In genomic region chr5:107101135-107101534, GRCm38 (mm10) we compare ENCODE assay signal across 11 mouse cellular contexts.
DNase-seq lines count a peak whose midpoint lies in the region; ATAC-seq and TF ChIP-seq lines count a peak whose summit lies in the region.
"Had no signal": no experiment of that assay in that cellular context is flagged by ENCODE, and none has a peak within 500 bp of the region (broad histone marks: within the 10 kb centered on the region; RNA-seq: fewer than 3 reads in every experiment).

No protein-coding gene starts in this region.

- no peak overlapping the region for H3K4me3 ChIP-seq in heart, adult 2 months
- no peak overlapping the region for H3K4me3 ChIP-seq in limb, embryonic 10.5 days
- no peak overlapping the region for H3K4me3 ChIP-seq in stomach, embryonic 16.5 days (replicated peaks; ENCODE audit: low read length)
- H3K4me3 ChIP-seq in hindbrain, embryonic 12.5 days, result no peak overlapping the region

- ATAC-seq in stomach, embryonic 16.5 days (ENCODE audit: insufficient read depth, low FRiP score), result no peak
- no peak for ATAC-seq in megakaryocyte-erythroid progenitor cell, adult 5-6 weeks (replicated peaks; ENCODE audit: low FRiP score, low TSS enrichment, poor library complexity, severe bottlenecking)
- no peak for ATAC-seq in hindbrain, embryonic 12.5 days (ENCODE audit: low FRiP score)
- ATAC-seq: intestine, postnatal 0 days had no signal

- no peak for TF ChIP-seq POLR2A in heart, adult 2 months (IDR thresholded peaks at IDR 0.05; ENCODE audit: insufficient read depth, low read depth, low read length)

- no peaks in the 10 kb centered on the region for H3K79me2 ChIP-seq in heart, adult 2 months (replicated peaks; ENCODE audit: control insufficient read depth, insufficient read depth, low read length)

- no peak overlapping the region for H3K9ac ChIP-seq in heart, adult 2 months (ENCODE audit: low read depth, low read length)
- H3K9ac ChIP-seq in stomach, embryonic 16.5 days (ENCODE audit: low read length), result no peak overlapping the region
- H3K9ac ChIP-seq in hindbrain, embryonic 12.5 days, result no peak overlapping the region

- intact Hi-C loops in heart, adult 2 months (cut with DNase I), result no loop called here

- H3K4me1 ChIP-seq in heart, adult 2 months (ENCODE audit: control insufficient read depth, insufficient read depth, low read length), result 0 out of 2 replicates have a peak, but pooled peaks cover 2% of the 10 kb centered on the region
- H3K4me1 ChIP-seq in limb, embryonic 10.5 days, result peaks cover 40% of the 10 kb centered on the region
- H3K4me1 ChIP-seq in stomach, embryonic 16.5 days (ENCODE audit: control insufficient read depth, insufficient read depth, low read length), result peaks cover 19% of the 10 kb centered on the region; the same call in 1 of the 2 replicates
- H3K4me1 ChIP-seq in hindbrain, embryonic 12.5 days, result peaks cover 5% of the 10 kb centered on the region

- H3K27ac ChIP-seq in heart, adult 2 months, result peak overlapping the region; percentile 12; the same call in 1 of the 2 replicates
- H3K27ac ChIP-seq in limb, embryonic 10.5 days, result peak overlapping the region; percentile 77
- H3K27ac ChIP-seq in stomach, embryonic 16.5 days (ENCODE audit: low read length), result peak overlapping the region; percentile 46; the same call in 1 of the 2 replicates
- H3K27ac ChIP-seq in hindbrain, embryonic 12.5 days, result no peak overlapping the region

- no peak for TF ChIP-seq EP300 in heart, adult 2 months (IDR thresholded peaks at IDR 0.05; ENCODE audit: insufficient read depth, low read depth, low read length)

- H3K9me3 ChIP-seq in limb, embryonic 10.5 days (replicated peaks), result no peaks in the 10 kb centered on the region
- H3K9me3 ChIP-seq in stomach, embryonic 16.5 days (replicated peaks; ENCODE audit: control insufficient read depth, low read length), result no peaks in the 10 kb centered on the region
- no peaks in the 10 kb centered on the region for H3K9me3 ChIP-seq in hindbrain, embryonic 12.5 days (replicated peaks)

- DNase-seq in heart, adult 2 months, result no peak
- no peak for DNase-seq in heart, adult 8-10 months (ENCODE audit: low spot score)
- peak; percentile 57 for DNase-seq in T-cell, adult 2 months (ENCODE audit: low spot score)
- no peak for DNase-seq in limb, embryonic 10.5 days (ENCODE audit: low spot score)
- DNase-seq in adipocyte (ENCODE audit: low spot score), result no peak
- DNase-seq: adrenal gland, postnatal 14 days; cerebellum, adult 11 months had no signal

- WGBS in heart, adult 2 months, result 58% methylated on average over 7 of the region's 7 CpGs
- WGBS in limb, embryonic 10.5 days, result 78% methylated on average over 7 of the region's 7 CpGs
- WGBS in stomach, embryonic 16.5 days, result 65% methylated on average over 7 of the region's 7 CpGs
- WGBS in hindbrain, embryonic 12.5 days, result 61% methylated on average over 7 of the region's 7 CpGs

- TF ChIP-seq CTCF in heart, adult 2 months (IDR thresholded peaks at IDR 0.05), result no peak

- H3K27me3 ChIP-seq in heart, adult 2 months (ENCODE audit: control insufficient read depth, insufficient read depth, low read length), result no peaks in the 10 kb centered on the region
- no peaks in the 10 kb centered on the region; the same call in 1 of the 2 replicates for H3K27me3 ChIP-seq in limb, embryonic 10.5 days (ENCODE audit: low read depth, poor library complexity, severe bottlenecking)
- no peaks in the 10 kb centered on the region for H3K27me3 ChIP-seq in stomach, embryonic 16.5 days (ENCODE audit: control insufficient read depth, insufficient read depth, low read length)
- H3K27me3 ChIP-seq in hindbrain, embryonic 12.5 days, result no peaks in the 10 kb centered on the region

- H3K4me2 ChIP-seq in stomach, embryonic 16.5 days (ENCODE audit: low read depth, low read length), result no peak overlapping the region
- no peak overlapping the region for H3K4me2 ChIP-seq in hindbrain, embryonic 12.5 days (replicated peaks)

- H3K36me3 ChIP-seq in heart, adult 2 months (ENCODE audit: control insufficient read depth, insufficient read depth, low read length), result no peaks in the 10 kb centered on the region
- no peaks in the 10 kb centered on the region for H3K36me3 ChIP-seq in limb, embryonic 10.5 days
- no peaks in the 10 kb centered on the region for H3K36me3 ChIP-seq in stomach, embryonic 16.5 days (ENCODE audit: control insufficient read depth, insufficient read depth, low read length)
- H3K36me3 ChIP-seq in hindbrain, embryonic 12.5 days, result no peaks in the 10 kb centered on the region
